Mouse (Mus musculus) G1E (cell line): ENCODE results near the gene Pygm. TPM values are rescaled to one million over a fixed set of nuclear protein-coding genes. Genes with fewer than 3 reads are reported as not detected.

Source experiments
- ATAC-seq: 2 replicates; pipeline ENCODE4 v1.8.0; 2016; ENCODE audit warnings: mild to moderate bottlenecking; ENCODE audit not compliant: insufficient number of reproducible peaks, poor library complexity, low FRiP score, severe bottlenecking; ENCODE audit errors: extremely low read depth
- DNase-seq: peaks from one replicate; pipeline ENCODE4 v3.0.0; 2012; ENCODE audit warnings: low spot score
- H3K27me3 ChIP-seq: 2 replicates; pipeline ENCODE4 v1.6.1; 2012; ENCODE audit warnings: mild to moderate bottlenecking, low read length, inconsistent platforms; ENCODE audit not compliant: insufficient read depth
- H3K36me3 ChIP-seq: replicated peaks from 2 replicates; pipeline ENCODE3; 2012; ENCODE audit warnings: mild to moderate bottlenecking, inconsistent platforms
- H3K4me1 ChIP-seq: 2 replicates; pipeline ENCODE4 v1.6.1; 2012; ENCODE audit warnings: low read depth, low read length, inconsistent platforms, mixed read lengths; ENCODE audit not compliant: insufficient read depth
- H3K4me3 ChIP-seq: 2 replicates; pipeline ENCODE4 v1.5.1; 2012; ENCODE audit warnings: low read depth, mild to moderate bottlenecking, inconsistent platforms, low read length, moderate library complexity, mixed read lengths
- H3K9me3 ChIP-seq: replicated peaks from 2 replicates; pipeline ENCODE4 v1.6.1; 2012; ENCODE audit warnings: inconsistent platforms
- CTCF ChIP-seq: IDR thresholded peaks from 2 replicates; pipeline ENCODE4 v1.5.1; 2012; ENCODE audit warnings: low read depth, low read length, inconsistent platforms, mixed read lengths
- GATA1 ChIP-seq: IDR thresholded peaks from 2 replicates; pipeline ENCODE4 v1.6.1; 2012; ENCODE audit warnings: borderline replicate concordance, low read length, inconsistent platforms, mixed read lengths
- GATA2 ChIP-seq: IDR thresholded peaks from 2 replicates; pipeline ENCODE4 v1.6.1; 2012; ENCODE audit warnings: low read depth, low read length, inconsistent platforms, borderline replicate concordance
- POLR2AphosphoS5 ChIP-seq: IDR thresholded peaks from 2 replicates; pipeline ENCODE4 v1.6.1; 2012; ENCODE audit warnings: low read depth, low read length, inconsistent platforms; ENCODE audit not compliant: insufficient replicate concordance
- TAL1 ChIP-seq: conservative IDR thresholded peaks from 2 replicates; pipeline ENCODE4 v1.6.1; 2012; ENCODE audit warnings: low read depth, low read length, inconsistent platforms, mixed read lengths
- polyA plus RNA-seq: library from polyadenylated mRNA; stranded (reverse); fragments of >175 nt; gene quantifications from 2 replicates; pipeline ENCODE4 v1.2.3, GENCODE M21; 2012
- total RNA-seq, 2 experiments: library from RNA; stranded (forward) in 1 of 2; stranded (reverse) in 1 of 2; fragments of 200-1000 nt in 1 of 2; fragments of >200 nt in 1 of 2; fragmentation: Nextera tagmentation in 1 of 2; gene quantifications; 2 replicates each; pipeline ENCODE4 v1.2.3; 2014 to 2017

The Pygm gene
- total and polyA plus RNA-seq, 3 experiments = 0.14 to 7.1 (median 0.87) TPM

DNA sequence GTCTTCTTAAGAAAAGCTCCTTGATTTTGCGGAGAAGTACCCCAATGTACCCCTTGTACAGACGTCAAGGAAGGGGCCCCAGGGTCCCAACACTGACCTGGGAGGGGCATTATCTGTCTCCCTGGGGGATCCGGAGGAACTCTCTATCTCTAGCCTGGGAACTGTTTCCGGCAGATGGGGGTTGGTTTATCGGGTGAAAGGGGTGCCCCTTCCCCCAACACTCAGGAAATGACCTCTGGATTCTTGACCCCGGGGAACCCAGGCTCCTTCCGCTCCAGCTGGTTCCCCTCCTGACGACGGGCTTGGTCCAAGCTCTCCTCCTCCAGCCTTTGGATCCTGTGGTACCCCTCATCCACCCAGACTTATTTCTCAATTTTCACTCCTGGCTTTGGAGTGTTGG, 17.8 kb downstream of the Pygm start:
- peaks cover 35% of the 10 kb centered on the region for H3K4me1 ChIP-seq
- no peaks in the 10 kb centered on the region for H3K9me3 ChIP-seq
- DNase-seq (no peak), ATAC-seq (no peak)
- no peak for TF ChIP-seq CTCF
- no peak for TF ChIP-seq TAL1
- TF ChIP-seq POLR2AphosphoS5 = no peak
- TF ChIP-seq GATA1 = no peak
- TF ChIP-seq GATA2 = no peak
- no peaks in the 10 kb centered on the region for H3K36me3 ChIP-seq
- H3K4me3 ChIP-seq = no peak overlapping the region
- peaks cover 76% of the 10 kb centered on the region for H3K27me3 ChIP-seq

DNA sequence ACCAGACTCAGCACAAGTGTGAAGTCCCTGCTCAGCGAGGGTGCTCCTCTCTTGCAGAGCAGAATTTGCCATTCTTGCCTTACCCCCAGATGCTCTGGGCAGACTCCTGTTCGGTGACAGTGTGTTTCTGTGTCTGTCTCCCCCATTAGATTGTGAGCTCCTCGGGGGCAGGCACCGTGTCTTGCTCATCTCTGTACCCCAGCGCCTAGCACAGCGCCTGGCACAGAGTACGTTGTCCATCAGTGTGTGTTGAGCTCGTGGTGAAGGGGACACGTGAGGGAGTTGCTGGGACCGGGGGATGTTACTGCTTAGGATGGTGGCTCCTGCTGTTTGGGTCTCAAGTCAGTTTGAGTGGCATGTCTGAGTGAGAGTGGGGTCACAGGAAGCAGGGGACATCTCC, 19.7 kb downstream of the Pygm start:
- no peak for ATAC-seq
- peaks cover 74% of the 10 kb centered on the region for H3K27me3 ChIP-seq
- no peaks in the 10 kb centered on the region for H3K36me3 ChIP-seq
- H3K4me1 ChIP-seq = peaks cover 32% of the 10 kb centered on the region
- no peak for DNase-seq
- no peak overlapping the region for H3K4me3 ChIP-seq
- no peaks in the 10 kb centered on the region for H3K9me3 ChIP-seq
- TF ChIP-seq CTCF = no peak
- no peak for TF ChIP-seq GATA1
- TF ChIP-seq GATA2 = no peak
- TF ChIP-seq POLR2AphosphoS5 = no peak
- TF ChIP-seq TAL1 = no peak

DNA sequence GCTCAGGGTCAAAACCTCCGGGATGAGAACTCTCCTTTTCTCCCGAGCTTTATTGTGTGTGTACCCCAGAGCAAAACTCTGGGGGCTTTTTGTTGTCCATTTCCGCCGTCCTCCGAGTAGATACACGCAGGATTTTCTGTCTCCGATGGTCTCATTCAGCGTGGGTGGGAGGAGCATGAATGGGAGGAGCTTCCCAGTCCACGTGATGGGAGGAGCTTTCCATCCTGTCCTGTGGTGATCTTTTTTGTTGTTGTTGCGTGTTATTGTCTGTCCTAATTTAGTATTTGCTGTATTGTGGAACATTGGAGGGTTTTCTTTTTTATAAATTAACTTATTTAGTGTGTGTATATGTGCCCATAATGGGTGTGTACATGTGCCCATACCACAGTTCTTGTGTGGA, 21.2 kb downstream of the Pygm start:
- DNase-seq (no peak), ATAC-seq (no peak)
- peaks cover 25% of the 10 kb centered on the region for H3K4me1 ChIP-seq
- H3K4me3 ChIP-seq = no peak overlapping the region
- peaks cover 60% of the 10 kb centered on the region for H3K27me3 ChIP-seq
- TF ChIP-seq GATA1 (no peak), GATA2 (no peak), TAL1 (no peak), CTCF (no peak), POLR2AphosphoS5 (no peak)
- no peaks in the 10 kb centered on the region for H3K36me3 ChIP-seq
- H3K9me3 ChIP-seq = no peaks in the 10 kb centered on the region

DNA sequence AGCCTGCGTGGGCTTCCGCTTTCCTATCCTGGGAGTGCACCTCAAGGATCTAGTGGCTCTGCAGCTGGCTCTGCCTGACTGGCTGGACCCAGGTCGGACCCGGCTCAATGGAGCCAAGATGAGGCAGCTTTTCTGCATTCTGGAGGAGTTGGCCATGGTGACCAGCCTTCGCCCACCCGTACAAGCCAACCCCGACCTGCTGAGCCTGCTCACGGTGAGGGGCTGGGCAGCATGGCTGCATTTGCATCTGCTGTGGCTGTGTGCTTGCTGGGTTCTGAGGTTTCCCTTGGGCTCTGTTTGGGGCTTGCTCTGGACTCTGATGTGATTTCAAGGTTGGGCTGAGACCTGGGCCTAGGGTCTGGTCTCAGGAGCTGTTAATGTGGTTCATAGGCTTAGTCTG, 22.9 kb downstream of the Pygm start:
- H3K9me3 ChIP-seq = no peaks in the 10 kb centered on the region
- no peak overlapping the region for H3K4me3 ChIP-seq
- peaks cover 11% of the 10 kb centered on the region for H3K4me1 ChIP-seq
- ATAC-seq (no peak), DNase-seq (no peak)
- no peaks in the 10 kb centered on the region for H3K36me3 ChIP-seq
- TF ChIP-seq POLR2AphosphoS5 (no peak), CTCF (no peak), TAL1 (no peak), GATA2 (no peak), GATA1 (no peak)
- H3K27me3 ChIP-seq = peaks cover 45% of the 10 kb centered on the region

DNA sequence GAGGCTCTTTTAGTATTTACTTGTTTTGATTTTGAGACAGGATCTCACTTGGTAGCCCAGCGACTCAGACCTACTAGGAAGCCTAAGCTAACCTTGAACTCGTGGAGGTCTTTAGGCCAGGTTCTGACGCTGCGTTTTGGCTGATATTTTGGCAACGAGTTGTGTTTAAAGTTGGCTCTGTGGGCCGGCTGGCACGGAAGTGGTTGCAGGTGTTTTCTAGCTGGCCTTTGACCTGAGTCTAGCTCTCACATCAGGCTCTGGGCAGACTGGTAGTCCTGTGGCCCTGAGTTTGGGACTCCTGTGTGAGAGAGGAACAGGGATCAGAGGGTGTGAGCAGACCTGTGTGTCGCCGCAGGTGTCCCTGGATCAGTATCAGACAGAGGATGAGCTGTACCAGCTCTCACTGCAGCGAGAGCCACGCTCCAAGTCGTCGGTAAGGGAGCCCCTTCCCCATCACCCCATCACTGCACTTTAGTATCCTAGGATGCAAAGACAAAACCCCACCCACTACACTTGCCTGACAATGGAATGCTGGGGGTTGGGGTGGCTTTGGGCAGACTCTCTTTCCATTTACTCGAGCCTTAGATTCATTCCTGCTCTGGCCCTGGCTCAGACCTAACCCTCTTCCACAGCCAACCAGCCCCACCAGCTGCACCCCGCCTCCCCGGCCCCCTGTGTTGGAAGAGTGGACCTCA, 23.8 kb downstream of the Pygm start:
- TF ChIP-seq CTCF (no peak), POLR2AphosphoS5 (no peak), GATA1 (no peak), TAL1 (no peak), GATA2 (no peak)
- peaks cover 43% of the 10 kb centered on the region for H3K27me3 ChIP-seq
- H3K9me3 ChIP-seq = no peaks in the 10 kb centered on the region
- H3K36me3 ChIP-seq = no peaks in the 10 kb centered on the region
- peaks cover 11% of the 10 kb centered on the region for H3K4me1 ChIP-seq
- ATAC-seq (no peak), DNase-seq (no peak)
- no peak overlapping the region for H3K4me3 ChIP-seq

DNA sequence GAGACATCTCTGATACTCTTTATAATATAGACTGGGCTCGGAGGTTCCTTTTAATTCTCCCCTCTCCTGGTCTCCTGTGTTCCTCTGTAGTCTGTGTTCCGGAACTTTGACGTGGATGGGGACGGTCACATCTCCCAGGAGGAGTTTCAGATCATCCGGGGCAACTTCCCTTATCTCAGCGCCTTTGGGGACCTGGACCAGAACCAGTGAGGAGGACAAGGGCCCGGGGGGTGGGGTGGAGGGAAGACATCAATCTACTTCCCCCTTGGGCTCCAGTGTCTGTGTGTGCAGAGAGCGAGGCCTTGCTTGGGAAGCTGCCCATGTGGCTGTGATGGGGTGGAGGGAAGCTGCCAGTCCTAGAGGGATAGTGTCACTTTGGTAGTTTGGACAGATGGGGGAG, 24.6 kb downstream of the Pygm start:
- no peak for DNase-seq
- TF ChIP-seq CTCF (no peak), GATA1 (no peak), TAL1 (no peak), GATA2 (no peak), POLR2AphosphoS5 (no peak)
- Histone ChIP-seq H3K4me1 (peaks cover 11% of the 10 kb centered on the region), H3K27me3 (peaks cover 39% of the 10 kb centered on the region), H3K4me3 (no peak overlapping the region), H3K36me3 (no peaks in the 10 kb centered on the region), H3K9me3 (no peaks in the 10 kb centered on the region)
- no peak for ATAC-seq
